Mouse (Mus musculus): ENCODE measurements at regions not wholly inside any gene's neighbourhood (a gene's known extent, or its start where the extent isn't known, plus 50 kb on each side); places are given as distances from the start of the nearest gene placed in this dataset.

- Histone ChIP-seq H3K79me2 (ENCODE audit: control insufficient read depth, insufficient read depth, low read length, poor library complexity) (no peaks in the 10 kb centered on the region), H3K4me3 (ENCODE audit: control insufficient read depth in 1 of 2, insufficient read depth in 1 of 2, low read depth in 2 of 2, low read length in 2 of 2) (no peak overlapping the region), H3K9ac (ENCODE audit: control insufficient read depth, low read depth, low read length, poor library complexity, severe bottlenecking) (no peak overlapping the region), H3K9me3 (replicated peaks; ENCODE audit: insufficient read depth, low read length) (no peaks in the 10 kb centered on the region), H3K4me1 (ENCODE audit: control insufficient read depth in 1 of 2, insufficient read depth in 2 of 2, low read length in 2 of 2) (no peaks in the 10 kb centered on the region), H3K27me3 (ENCODE audit: control insufficient read depth in 1 of 2, insufficient read depth in 2 of 2, low read length in 2 of 2) (no peaks in the 10 kb centered on the region), H3K27ac (ENCODE audit: control insufficient read depth, low read depth, low read length) (no peak overlapping the region), H3K36me3 (ENCODE audit: control insufficient read depth in 1 of 2, insufficient read depth in 2 of 2, low read length in 2 of 2) (no peaks in the 10 kb centered on the region)
- TF ChIP-seq HCFC1 (IDR thresholded peaks at IDR 0.05; ENCODE audit: low read depth, low read length) (no peak), MYB (IDR thresholded peaks at IDR 0.05; ENCODE audit: low read depth, low read length) (no peak), CHD1 (IDR thresholded peaks at IDR 0.05; ENCODE audit: low read depth, low read length) (no peak), KAT2A (conservative IDR thresholded peaks at IDR 0.05; ENCODE audit: low read depth, low read length) (no peak), TCF12 (IDR thresholded peaks at IDR 0.05; ENCODE audit: low read depth, low read length) (no peak), ZNF384 (IDR thresholded peaks at IDR 0.05; ENCODE audit: low read depth, low read length) (no peak), MAZ (IDR thresholded peaks at IDR 0.05; ENCODE audit: low read depth, low read length) (no peak), NELFE (IDR thresholded peaks at IDR 0.05; ENCODE audit: low read depth, low read length) (no peak), RCOR1 (IDR thresholded peaks at IDR 0.05; ENCODE audit: low read depth, low read length) (no peak), USF1 (IDR thresholded peaks at IDR 0.05; ENCODE audit: low read depth, low read length) (no peak), JUND (IDR thresholded peaks at IDR 0.05; ENCODE audit: low read depth, low read length) (no peak)
- no peak for DNase-seq (ENCODE audit: low read depth, low spot score)
Measured at GRCm38 (mm10) chr7:95992033-95992516, 179.0 kb upstream of the Tenm4 start.

GRCm38 (mm10) chr7:95992521-95992920, 178.5 kb upstream of the Tenm4 start:
- H3K79me2 ChIP-seq (ENCODE audit: control insufficient read depth, insufficient read depth, low read length, poor library complexity) = no peaks in the 10 kb centered on the region
- H3K4me1 ChIP-seq (ENCODE audit: control insufficient read depth in 1 of 2, insufficient read depth in 2 of 2, low read length in 2 of 2) = no peaks in the 10 kb centered on the region
- no peaks in the 10 kb centered on the region for H3K36me3 ChIP-seq (ENCODE audit: control insufficient read depth in 1 of 2, insufficient read depth in 2 of 2, low read length in 2 of 2)
- H3K9ac ChIP-seq (ENCODE audit: control insufficient read depth, low read depth, low read length, poor library complexity, severe bottlenecking) = no peak overlapping the region
- no peak overlapping the region for H3K27ac ChIP-seq (ENCODE audit: control insufficient read depth, low read depth, low read length)
- H3K4me3 ChIP-seq (ENCODE audit: control insufficient read depth in 1 of 2, insufficient read depth in 1 of 2, low read depth in 2 of 2, low read length in 2 of 2) = no peak overlapping the region
- no peak for DNase-seq (ENCODE audit: low read depth, low spot score)
- H3K9me3 ChIP-seq (replicated peaks; ENCODE audit: insufficient read depth, low read length) = no peaks in the 10 kb centered on the region
- no peak for TF ChIP-seq ZC3H11A (IDR thresholded peaks at IDR 0.05; ENCODE audit: low read depth, low read length)
- TF ChIP-seq UBTF (IDR thresholded peaks at IDR 0.05; ENCODE audit: borderline replicate concordance, insufficient read depth, low read depth, low read length) = no peak
- TF ChIP-seq CHD2 (IDR thresholded peaks at IDR 0.05; ENCODE audit: low read length) = no peak
- TF ChIP-seq RCOR1 (IDR thresholded peaks at IDR 0.05; ENCODE audit: low read depth, low read length) = no peak
- TF ChIP-seq MYB (IDR thresholded peaks at IDR 0.05; ENCODE audit: low read depth, low read length) = no peak
- no peak for TF ChIP-seq MAFK (IDR thresholded peaks at IDR 0.05; ENCODE audit: borderline replicate concordance, low read depth, low read length)
- no peak for TF ChIP-seq POLR2A (IDR thresholded peaks at IDR 0.05; ENCODE audit: control insufficient read depth in 1 of 2, insufficient read depth in 1 of 2, low read depth in 1 of 2, low read length in 2 of 2, poor library complexity in 1 of 2)
- TF ChIP-seq GABPA (IDR thresholded peaks at IDR 0.05; ENCODE audit: low read depth, low read length) = no peak
- no peak for TF ChIP-seq MYC (IDR thresholded peaks at IDR 0.05; ENCODE audit: low read depth, low read length)
- TF ChIP-seq TAL1 (IDR thresholded peaks at IDR 0.05; ENCODE audit: low read length) = no peak
- no peak for TF ChIP-seq USF1 (IDR thresholded peaks at IDR 0.05; ENCODE audit: low read depth, low read length)
- no peak for TF ChIP-seq ZKSCAN1 (IDR thresholded peaks at IDR 0.05; ENCODE audit: low read depth, low read length)
- TF ChIP-seq GATA1 (IDR thresholded peaks at IDR 0.05; ENCODE audit: low read depth, low read length) = no peak
- no peaks in the 10 kb centered on the region for H3K27me3 ChIP-seq (ENCODE audit: control insufficient read depth in 1 of 2, insufficient read depth in 2 of 2, low read length in 2 of 2)
